ENCODE assay signal across 11 mouse cellular contexts in genomic region chr10:66734853-66735252, GRCm38 (mm10).
A peak's percentile ranks its signal among the peaks of the same experiment; 100 is the strongest.
DNase-seq lines count a peak whose midpoint lies in the region; ATAC-seq and TF ChIP-seq lines count a peak whose summit lies in the region.
"Had no signal": no experiment of that assay in that cellular context is flagged by ENCODE, and none has a peak within 500 bp of the region (broad histone marks: within the 10 kb centered on the region; RNA-seq: fewer than 3 reads in every experiment).

No protein-coding gene starts in this region.

- H3K9me3 ChIP-seq in hindbrain, postnatal 0 days (ENCODE audit: low read length) = 0 out of 2 replicates have a peak, but pooled peaks cover 2% of the 10 kb centered on the region
- H3K9me3 ChIP-seq in hindbrain, embryonic 13.5 days = peaks cover 3% of the 10 kb centered on the region; the same call in 1 of the 2 replicates
- no peaks in the 10 kb centered on the region for H3K9me3 ChIP-seq in midbrain, postnatal 0 days (ENCODE audit: low read length)
- no peaks in the 10 kb centered on the region for H3K9me3 ChIP-seq in midbrain, embryonic 15.5 days
- H3K9me3 ChIP-seq: midbrain, embryonic 13.5 days had no signal

- ATAC-seq in hindbrain, postnatal 0 days = no peak
- no peak for ATAC-seq in hindbrain, embryonic 13.5 days (ENCODE audit: low FRiP score)
- ATAC-seq in midbrain, postnatal 0 days (ENCODE audit: low FRiP score) = no peak
- no peak for ATAC-seq in midbrain, embryonic 15.5 days (replicated peaks)
- ATAC-seq: midbrain, embryonic 13.5 days had no signal

- no peak overlapping the region for H3K4me3 ChIP-seq in hindbrain, postnatal 0 days (ENCODE audit: low read length)
- no peak overlapping the region for H3K4me3 ChIP-seq in hindbrain, embryonic 13.5 days
- H3K4me3 ChIP-seq in midbrain, postnatal 0 days (ENCODE audit: low read depth, low read length) = no peak overlapping the region
- H3K4me3 ChIP-seq in midbrain, embryonic 15.5 days = no peak overlapping the region
- H3K4me3 ChIP-seq: forebrain, embryonic 10.5 days; heart, embryonic 10.5 days; midbrain, embryonic 13.5 days had no signal

- no peaks in the 10 kb centered on the region for H3K27me3 ChIP-seq in hindbrain, postnatal 0 days (ENCODE audit: insufficient read depth, low read length)
- no peaks in the 10 kb centered on the region for H3K27me3 ChIP-seq in hindbrain, embryonic 13.5 days
- H3K27me3 ChIP-seq in midbrain, postnatal 0 days (ENCODE audit: insufficient read depth, low read length) = no peaks in the 10 kb centered on the region
- no peaks in the 10 kb centered on the region for H3K27me3 ChIP-seq in midbrain, embryonic 15.5 days (replicated peaks)
- H3K27me3 ChIP-seq: midbrain, embryonic 13.5 days had no signal

- H3K36me3 ChIP-seq in hindbrain, postnatal 0 days (ENCODE audit: insufficient read depth, low read length) = no peaks in the 10 kb centered on the region
- H3K36me3 ChIP-seq in hindbrain, embryonic 13.5 days = no peaks in the 10 kb centered on the region
- H3K36me3 ChIP-seq in midbrain, postnatal 0 days (ENCODE audit: insufficient read depth, low read length) = no peaks in the 10 kb centered on the region
- H3K36me3 ChIP-seq in midbrain, embryonic 15.5 days (replicated peaks) = no peaks in the 10 kb centered on the region
- H3K36me3 ChIP-seq: forebrain, embryonic 10.5 days; heart, embryonic 10.5 days; midbrain, embryonic 13.5 days had no signal

- no peak overlapping the region for H3K4me2 ChIP-seq in hindbrain, postnatal 0 days (ENCODE audit: low read depth, low read length)
- no peak overlapping the region for H3K4me2 ChIP-seq in hindbrain, embryonic 13.5 days
- no peak overlapping the region for H3K4me2 ChIP-seq in midbrain, postnatal 0 days (ENCODE audit: low read depth, low read length, poor library complexity, severe bottlenecking)
- H3K4me2 ChIP-seq in midbrain, embryonic 15.5 days = no peak overlapping the region
- H3K4me2 ChIP-seq: midbrain, embryonic 13.5 days had no signal

- peak; percentile 9 for DNase-seq in adrenal gland, postnatal 14 days
- no peak for DNase-seq in adrenal gland, adult 18-20 months (ENCODE audit: low spot score in 2 of 2)
- DNase-seq in hindbrain, postnatal 0 days (ENCODE audit: low spot score) = peak; percentile 69
- DNase-seq in midbrain, postnatal 0 days (ENCODE audit: low spot score) = peak; percentile 68
- DNase-seq in retina, postnatal 7 days (ENCODE audit: low read depth, low spot score) = peak; percentile 21
- no peak for DNase-seq in c-Kit-positive CD71-positive TER-119-positive erythroid progenitor cells, embryonic 14.5 days (ENCODE audit: low spot score)

- 55% methylated on average over 5 of the region's 5 CpGs for WGBS in hindbrain, postnatal 0 days
- 67% methylated on average over 5 of the region's 5 CpGs for WGBS in hindbrain, embryonic 13.5 days
- WGBS in midbrain, postnatal 0 days = 57% methylated on average over 5 of the region's 5 CpGs
- 54% methylated on average over 5 of the region's 5 CpGs for WGBS in midbrain, embryonic 15.5 days

- peak; percentile 62 for TF ChIP-seq CTCF in hindbrain, postnatal 0 days (IDR thresholded peaks at IDR 0.05; ENCODE audit: low read depth)
- peak; percentile 62 for TF ChIP-seq CTCF in midbrain, postnatal 0 days (IDR thresholded peaks at IDR 0.05)

- H3K27ac ChIP-seq in hindbrain, postnatal 0 days = no peak overlapping the region
- no peak overlapping the region for H3K27ac ChIP-seq in hindbrain, embryonic 13.5 days
- no peak overlapping the region for H3K27ac ChIP-seq in midbrain, postnatal 0 days (ENCODE audit: low read depth, low read length)
- no peak overlapping the region for H3K27ac ChIP-seq in midbrain, embryonic 15.5 days
- H3K27ac ChIP-seq: forebrain, embryonic 10.5 days; heart, embryonic 10.5 days; midbrain, embryonic 13.5 days had no signal

- no peaks in the 10 kb centered on the region for H3K4me1 ChIP-seq in hindbrain, postnatal 0 days (ENCODE audit: insufficient read depth, low read length)
- no peaks in the 10 kb centered on the region for H3K4me1 ChIP-seq in hindbrain, embryonic 13.5 days (replicated peaks)
- H3K4me1 ChIP-seq in midbrain, postnatal 0 days (ENCODE audit: insufficient read depth, low read length) = no peaks in the 10 kb centered on the region
- H3K4me1 ChIP-seq in midbrain, embryonic 15.5 days = no peaks in the 10 kb centered on the region
- H3K4me1 ChIP-seq: forebrain, embryonic 10.5 days; heart, embryonic 10.5 days; midbrain, embryonic 13.5 days had no signal

- no peak overlapping the region for H3K9ac ChIP-seq in hindbrain, postnatal 0 days (replicated peaks; ENCODE audit: low read length)
- no peak overlapping the region for H3K9ac ChIP-seq in hindbrain, embryonic 13.5 days
- no peak overlapping the region for H3K9ac ChIP-seq in midbrain, postnatal 0 days (replicated peaks; ENCODE audit: low read length, poor library complexity, severe bottlenecking)
- no peak overlapping the region for H3K9ac ChIP-seq in midbrain, embryonic 15.5 days
- H3K9ac ChIP-seq: midbrain, embryonic 13.5 days had no signal

Comparison
In these comparisons a context has a peak if more than half of its experiments do, and no peak if none do; other contexts are left out.
1. DNase-seq: peak in adrenal gland, postnatal 14 days (single experiment), hindbrain, postnatal 0 days (single experiment), midbrain, postnatal 0 days (single experiment) and retina, postnatal 7 days (single experiment); none in adrenal gland, adult 18-20 months (0 of 2) and c-Kit-positive CD71-positive TER-119-positive erythroid progenitor cells, embryonic 14.5 days (single experiment).